Mouse (Mus musculus) heart, adult 2 months (tissue): ENCODE results near the gene Dmxl2.

Source experiments
- CTCF ChIP-seq: fragments of 200-600 bp; IDR thresholded peaks from 2 replicates; pipeline ENCODE4 v1.8.1; 2022; ENCODE audit warnings: antibody characterized with exemption, mild to moderate bottlenecking, moderate library complexity
- EP300 ChIP-seq: fragments of 200-500 bp; IDR thresholded peaks from 2 replicates; pipeline ENCODE4 v1.6.1; 2011; ENCODE audit warnings: low read depth, low read length, control low read depth; ENCODE audit not compliant: insufficient read depth
- POLR2A ChIP-seq: fragments of 200-500 bp; IDR thresholded peaks from 2 replicates; pipeline ENCODE4 v1.6.1; 2011; ENCODE audit warnings: mild to moderate bottlenecking, low read depth, low read length, control low read depth; ENCODE audit not compliant: insufficient read depth

- TF ChIP-seq POLR2A (no peak), CTCF (peak; percentile 43), EP300 (no peak)
These were observed 85.2 kb downstream of the Dmxl2 start for GRCm38 (mm10) chr9:54416238-54416637.
